Mouse (Mus musculus) G1E (cell line): Measurements from ENCODE around the gene Csgalnact2. TPM values are rescaled to one million over a fixed set of nuclear protein-coding genes. Genes with fewer than 3 reads are reported as not detected.

Experiments used
- ATAC-seq: 2 replicates; pipeline ENCODE4 v1.8.0; 2016; ENCODE audit warnings: mild to moderate bottlenecking; ENCODE audit not compliant: insufficient number of reproducible peaks, poor library complexity, low FRiP score, severe bottlenecking; ENCODE audit errors: extremely low read depth
- DNase-seq: peaks from one replicate; pipeline ENCODE4 v3.0.0; 2012; ENCODE audit warnings: low spot score
- H3K27me3 ChIP-seq: 2 replicates; pipeline ENCODE4 v1.6.1; 2012; ENCODE audit warnings: mild to moderate bottlenecking, low read length, inconsistent platforms; ENCODE audit not compliant: insufficient read depth
- H3K36me3 ChIP-seq: replicated peaks from 2 replicates; pipeline ENCODE3; 2012; ENCODE audit warnings: mild to moderate bottlenecking, inconsistent platforms
- H3K4me1 ChIP-seq: 2 replicates; pipeline ENCODE4 v1.6.1; 2012; ENCODE audit warnings: low read depth, low read length, inconsistent platforms, mixed read lengths; ENCODE audit not compliant: insufficient read depth
- H3K4me3 ChIP-seq: 2 replicates; pipeline ENCODE4 v1.5.1; 2012; ENCODE audit warnings: low read depth, mild to moderate bottlenecking, inconsistent platforms, low read length, moderate library complexity, mixed read lengths
- H3K9me3 ChIP-seq: replicated peaks from 2 replicates; pipeline ENCODE4 v1.6.1; 2012; ENCODE audit warnings: inconsistent platforms
- CTCF ChIP-seq: IDR thresholded peaks from 2 replicates; pipeline ENCODE4 v1.5.1; 2012; ENCODE audit warnings: low read depth, low read length, inconsistent platforms, mixed read lengths
- GATA1 ChIP-seq: IDR thresholded peaks from 2 replicates; pipeline ENCODE4 v1.6.1; 2012; ENCODE audit warnings: borderline replicate concordance, low read length, inconsistent platforms, mixed read lengths
- GATA2 ChIP-seq: IDR thresholded peaks from 2 replicates; pipeline ENCODE4 v1.6.1; 2012; ENCODE audit warnings: low read depth, low read length, inconsistent platforms, borderline replicate concordance
- POLR2AphosphoS5 ChIP-seq: IDR thresholded peaks from 2 replicates; pipeline ENCODE4 v1.6.1; 2012; ENCODE audit warnings: low read depth, low read length, inconsistent platforms; ENCODE audit not compliant: insufficient replicate concordance
- TAL1 ChIP-seq: conservative IDR thresholded peaks from 2 replicates; pipeline ENCODE4 v1.6.1; 2012; ENCODE audit warnings: low read depth, low read length, inconsistent platforms, mixed read lengths
- polyA plus RNA-seq: library from polyadenylated mRNA; stranded (reverse); fragments of >175 nt; gene quantifications from 2 replicates; pipeline ENCODE4 v1.2.3, GENCODE M21; 2012
- total RNA-seq, 2 experiments: library from RNA; stranded (forward) in 1 of 2; stranded (reverse) in 1 of 2; fragments of 200-1000 nt in 1 of 2; fragments of >200 nt in 1 of 2; fragmentation: Nextera tagmentation in 1 of 2; gene quantifications; 2 replicates each; pipeline ENCODE4 v1.2.3; 2014 to 2017

The Csgalnact2 gene
- total and polyA plus RNA-seq, 3 experiments, result 4.5 to 38.0 (median 35.4) TPM

DNA sequence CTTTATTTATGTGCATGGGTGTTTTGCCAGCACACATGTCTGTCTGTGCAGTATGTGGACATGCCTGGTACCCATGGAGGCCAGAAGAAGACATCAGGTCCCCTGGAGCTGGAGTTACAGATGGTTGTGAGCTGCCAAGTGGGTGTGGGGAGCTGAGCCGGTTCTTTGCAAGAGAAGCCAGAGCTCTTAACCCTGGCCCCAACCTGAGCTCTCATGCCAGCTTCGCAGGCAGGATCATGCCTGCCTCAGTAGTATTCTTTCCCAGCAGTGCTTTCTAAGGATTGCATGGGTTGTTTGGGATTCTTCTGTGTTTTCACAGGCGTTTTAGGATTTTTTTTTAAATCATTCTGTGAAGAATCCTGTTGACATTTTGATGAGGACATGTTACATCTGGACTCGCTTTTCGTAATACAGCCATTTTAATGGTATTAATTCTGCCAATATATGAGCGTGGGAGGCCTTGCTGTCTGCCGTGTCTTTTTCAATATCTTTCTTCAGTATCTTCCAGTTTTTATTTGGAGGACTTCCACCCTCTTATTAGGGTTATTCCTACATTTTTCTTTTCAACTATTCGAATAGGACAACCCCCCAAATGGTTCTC, 41.1 kb downstream of the Csgalnact2 start:
- Histone ChIP-seq H3K4me1 (no peaks in the 10 kb centered on the region), H3K9me3 (no peaks in the 10 kb centered on the region), H3K27me3 (0 out of 2 replicates have a peak, but pooled peaks cover 5% of the 10 kb centered on the region), H3K36me3 (no peaks in the 10 kb centered on the region), H3K4me3 (no peak overlapping the region)
- ATAC-seq, result no peak
- TF ChIP-seq POLR2AphosphoS5 (no peak), TAL1 (no peak), GATA2 (no peak), CTCF (no peak), GATA1 (no peak)
- DNase-seq, result no peak

DNA sequence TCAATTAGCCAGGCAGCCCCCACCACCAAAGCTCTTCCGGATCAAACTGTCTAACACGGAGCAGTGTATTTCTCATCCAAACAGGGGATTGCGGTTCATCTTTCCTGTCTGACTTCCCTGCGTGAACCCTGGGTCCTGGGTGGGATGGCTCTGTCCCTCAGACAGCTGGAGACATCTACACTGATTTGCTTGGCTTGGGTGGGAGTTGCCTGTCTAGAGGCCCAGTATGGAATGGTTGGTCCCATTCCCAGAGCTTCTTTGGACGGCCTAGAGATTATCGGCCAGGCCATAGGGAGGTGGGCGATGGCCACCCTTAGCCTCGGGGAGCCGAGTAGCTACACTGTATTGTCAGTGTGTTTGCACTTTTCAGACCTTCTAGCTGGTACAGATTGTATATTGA, 48.1 kb downstream of the Csgalnact2 start:
- TF ChIP-seq CTCF (no peak), GATA1 (no peak), GATA2 (no peak), POLR2AphosphoS5 (no peak), TAL1 (no peak)
- ATAC-seq, result no peak
- no peaks in the 10 kb centered on the region for H3K4me1 ChIP-seq
- DNase-seq, result no peak
- H3K9me3 ChIP-seq, result no peaks in the 10 kb centered on the region
- H3K27me3 ChIP-seq, result peaks cover 6% of the 10 kb centered on the region; the same call in 1 of the 2 replicates
- H3K36me3 ChIP-seq, result no peaks in the 10 kb centered on the region
- no peak overlapping the region for H3K4me3 ChIP-seq

DNA sequence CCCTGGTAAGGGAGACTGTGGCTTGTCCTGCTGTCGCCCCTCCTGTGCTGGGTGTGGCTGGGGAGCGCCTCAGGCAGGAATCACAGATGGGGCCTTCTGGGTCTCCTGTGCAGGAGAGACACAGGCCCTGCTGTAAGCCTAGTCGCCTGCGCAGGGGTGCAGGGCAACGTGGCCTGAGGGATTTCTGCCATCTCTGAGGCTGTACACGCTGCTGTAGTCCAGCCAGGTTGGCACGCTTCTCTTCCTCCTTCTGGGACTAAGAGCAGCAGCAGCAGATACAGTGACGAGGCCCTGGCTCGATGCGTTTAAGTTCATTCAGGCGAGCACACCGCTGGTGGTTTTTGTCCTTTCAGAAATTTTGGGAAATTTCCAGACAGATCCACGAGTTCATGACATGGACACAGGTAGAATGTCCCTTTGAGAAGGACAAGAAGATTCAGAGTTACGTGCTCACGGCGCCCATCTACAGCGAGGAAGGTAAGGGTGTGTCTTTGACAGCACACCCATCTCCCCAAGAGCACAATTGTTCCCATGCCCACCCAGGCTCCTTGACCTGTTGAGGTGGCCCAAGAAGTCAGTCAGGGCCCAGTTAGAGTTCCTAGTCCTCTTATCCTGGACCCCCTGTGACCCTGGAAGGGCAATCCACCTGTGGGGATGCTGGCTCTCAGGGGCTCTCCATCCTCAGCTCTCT, 50.0 kb downstream of the Csgalnact2 start:
- H3K4me1 ChIP-seq, result no peaks in the 10 kb centered on the region
- ATAC-seq (no peak), DNase-seq (no peak)
- H3K4me3 ChIP-seq, result no peak overlapping the region
- TF ChIP-seq TAL1 (no peak), POLR2AphosphoS5 (no peak), GATA1 (no peak)
- no peaks in the 10 kb centered on the region for H3K9me3 ChIP-seq
- H3K27me3 ChIP-seq, result peaks cover 6% of the 10 kb centered on the region; the same call in 1 of the 2 replicates
- no peaks in the 10 kb centered on the region for H3K36me3 ChIP-seq

DNA sequence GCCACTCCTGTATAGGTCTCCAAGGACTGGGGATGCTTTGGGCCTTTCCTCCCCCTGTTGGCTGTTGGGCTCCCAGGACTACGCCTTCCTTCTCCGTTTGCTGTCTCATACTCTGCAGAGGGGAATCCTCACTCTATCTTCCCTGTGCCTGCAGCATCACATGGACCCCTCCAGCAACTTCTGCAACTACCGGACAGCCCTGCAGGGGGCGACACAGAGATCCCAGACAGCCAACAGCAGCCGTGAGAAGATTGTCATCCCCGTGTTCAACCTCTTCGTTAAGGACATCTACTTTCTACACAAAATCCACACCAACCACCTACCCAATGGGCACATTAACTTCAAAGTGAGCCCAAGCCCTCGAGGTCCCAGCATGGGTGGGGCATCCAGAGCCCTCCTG, 51.0 kb downstream of the Csgalnact2 start:
- DNase-seq, result no peak
- no peak for ATAC-seq
- TF ChIP-seq POLR2AphosphoS5 (no peak), GATA2 (no peak), CTCF (no peak; the same call in 1 of the 2 replicates), TAL1 (no peak), GATA1 (no peak)

DNA sequence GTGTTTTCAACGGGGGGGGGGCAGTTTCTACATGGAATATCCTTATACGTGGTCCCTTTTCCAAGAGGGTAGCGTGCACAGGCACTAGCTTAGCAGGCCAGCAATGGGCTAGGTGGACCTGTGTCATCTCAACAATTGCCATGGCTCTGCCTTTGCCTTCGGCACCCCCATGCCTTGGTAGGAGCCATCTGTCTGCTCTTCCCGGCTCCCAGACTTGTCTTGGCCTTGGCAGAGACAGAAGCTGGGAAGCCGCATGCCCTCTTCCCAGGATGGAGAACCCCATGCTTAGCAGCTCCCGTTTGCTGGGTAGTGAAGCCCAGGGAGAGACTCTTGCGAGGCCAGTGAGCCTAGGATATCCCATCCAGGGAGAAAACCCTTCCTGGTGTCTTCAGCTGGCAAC, 54.3 kb downstream of the Csgalnact2 start:
- peaks cover 5% of the 10 kb centered on the region; the same call in 1 of the 2 replicates for H3K27me3 ChIP-seq
- ATAC-seq (no peak), DNase-seq (no peak)
- H3K4me3 ChIP-seq, result no peak overlapping the region
- TF ChIP-seq GATA1 (no peak), GATA2 (no peak), CTCF (no peak), POLR2AphosphoS5 (no peak), TAL1 (no peak)
- H3K36me3 ChIP-seq, result no peaks in the 10 kb centered on the region
- H3K4me1 ChIP-seq, result no peaks in the 10 kb centered on the region
- no peaks in the 10 kb centered on the region for H3K9me3 ChIP-seq

More for the DNA sequence above, 51.0 kb downstream of the Csgalnact2 start:
- Histone ChIP-seq H3K27me3 (peaks cover 8% of the 10 kb centered on the region; the same call in 1 of the 2 replicates), H3K4me3 (no peak overlapping the region), H3K4me1 (no peaks in the 10 kb centered on the region), H3K36me3 (no peaks in the 10 kb centered on the region), H3K9me3 (no peaks in the 10 kb centered on the region)

DNA sequence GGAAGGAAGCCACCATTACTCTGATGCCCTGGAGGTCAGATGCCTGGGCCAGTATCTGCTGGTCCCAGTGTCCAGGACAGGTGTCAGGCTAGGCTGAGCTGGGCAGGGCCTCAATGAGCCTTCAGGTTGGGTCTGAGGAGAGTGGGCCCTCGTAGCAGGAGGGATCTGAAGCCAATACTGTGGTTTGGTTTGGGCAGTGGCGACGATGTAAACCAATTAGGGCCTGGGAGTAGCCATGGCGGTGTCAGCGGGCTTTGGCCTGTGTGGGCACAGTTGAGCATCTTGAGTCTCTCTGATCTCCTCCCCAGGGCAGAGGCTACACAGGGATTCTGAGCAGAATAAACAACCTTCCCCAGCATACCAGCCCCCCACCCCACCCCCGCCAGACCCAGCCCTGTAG, 55.3 kb downstream of the Csgalnact2 start:
- ATAC-seq, result no peak
- H3K36me3 ChIP-seq, result no peaks in the 10 kb centered on the region
- no peak for DNase-seq
- no peaks in the 10 kb centered on the region for H3K4me1 ChIP-seq
- peaks cover 6% of the 10 kb centered on the region; the same call in 1 of the 2 replicates for H3K27me3 ChIP-seq
- no peak for TF ChIP-seq GATA1
- TF ChIP-seq TAL1, result no peak
- TF ChIP-seq CTCF, result no peak
- no peak for TF ChIP-seq GATA2
- TF ChIP-seq POLR2AphosphoS5, result no peak
- H3K9me3 ChIP-seq, result no peaks in the 10 kb centered on the region
- no peak overlapping the region for H3K4me3 ChIP-seq
